Mouse (Mus musculus): ENCODE results near the gene N4bp2.

Gene N4bp2

GRCm38 (mm10) chr5:65864486-65864885, 101.2 kb downstream of the N4bp2 start:
- DNase-seq (ENCODE audit: low spot score) = no peak

GRCm38 (mm10) chr5:65864946-65865345, 101.6 kb downstream of the N4bp2 start:
- no peak for DNase-seq (ENCODE audit: low spot score)

- DNase-seq (ENCODE audit: low spot score) = no peak
Measured at GRCm38 (mm10) chr5:65866591-65866990, 103.3 kb downstream of the N4bp2 start.

GRCm38 (mm10) chr5:65867380-65868116, 104.2 kb downstream of the N4bp2 start:
- no peak for DNase-seq (ENCODE audit: low spot score)

- no peak for DNase-seq (ENCODE audit: low spot score)
Measured at GRCm38 (mm10) chr5:65868419-65868818, 105.1 kb downstream of the N4bp2 start.

GRCm38 (mm10) chr5:65869660-65870059, 106.3 kb downstream of the N4bp2 start:
- DNase-seq (ENCODE audit: low spot score) = no peak

GRCm38 (mm10) chr5:65871276-65871875, 108.1 kb downstream of the N4bp2 start:
- DNase-seq (ENCODE audit: low spot score) = no peak

GRCm38 (mm10) chr5:65873212-65873611, 109.9 kb downstream of the N4bp2 start:
- no peak for DNase-seq (ENCODE audit: low spot score)

GRCm38 (mm10) chr5:65875269-65875668, 111.9 kb downstream of the N4bp2 start:
- DNase-seq (ENCODE audit: low spot score) = no peak

- DNase-seq (ENCODE audit: low spot score) = no peak
Measured at GRCm38 (mm10) chr5:65878367-65878766, 115.0 kb downstream of the N4bp2 start.

All from spleen, adult 12 weeks (tissue).